Mouse (Mus musculus) brain, embryonic 14.5 days (tissue): ENCODE measurements around the gene Fbln2.

Source experiments
- CTCF ChIP-seq: fragments of 200-500 bp; IDR thresholded peaks from 2 replicates; pipeline ENCODE4 v1.5.1; 2012; ENCODE audit warnings: inconsistent platforms, mild to moderate bottlenecking, moderate library complexity, borderline replicate concordance; ENCODE audit not compliant: insufficient read depth, insufficient read length; ENCODE audit errors: extremely low read depth
- POLR2A ChIP-seq: fragments of 200-500 bp; IDR thresholded peaks from 2 replicates; pipeline ENCODE4 v1.6.1; 2012; ENCODE audit warnings: mild to moderate bottlenecking, inconsistent platforms, borderline replicate concordance; ENCODE audit not compliant: poor library complexity, insufficient read depth, insufficient read length, severe bottlenecking; ENCODE audit errors: extremely low read depth

GRCm38 (mm10) chr6:91288251-91288785 lies 76.1 kb downstream of the Fbln2 start:
- TF ChIP-seq CTCF, result no peak
- TF ChIP-seq POLR2A, result no peak
